Mouse (Mus musculus) ES-E14 (cell line): ENCODE measurements around the gene Fkbp8.

Experiments
- CHD2 ChIP-seq: IDR thresholded peaks from 2 replicates; pipeline ENCODE4 v1.6.1; 2014; ENCODE audit warnings: mild to moderate bottlenecking, low read depth, low read length, inconsistent platforms
- HCFC1 ChIP-seq: IDR thresholded peaks from 2 replicates; pipeline ENCODE4 v1.6.1; 2012; ENCODE audit warnings: low read length, inconsistent platforms, borderline replicate concordance; ENCODE audit not compliant: insufficient read depth
- MAFK ChIP-seq: IDR thresholded peaks from 2 replicates; pipeline ENCODE4 v1.6.1; 2014; ENCODE audit warnings: mild to moderate bottlenecking, low read depth, low read length, inconsistent platforms; ENCODE audit not compliant: insufficient read depth
- ZC3H11A ChIP-seq: IDR thresholded peaks from 2 replicates; pipeline ENCODE4 v1.6.1; 2012; ENCODE audit warnings: low read depth, mild to moderate bottlenecking, inconsistent platforms, low read length, borderline replicate concordance
- ZNF384 ChIP-seq: IDR thresholded peaks from 2 replicates; pipeline ENCODE4 v1.6.1; 2012; ENCODE audit warnings: low read depth, low read length, inconsistent platforms

DNA sequence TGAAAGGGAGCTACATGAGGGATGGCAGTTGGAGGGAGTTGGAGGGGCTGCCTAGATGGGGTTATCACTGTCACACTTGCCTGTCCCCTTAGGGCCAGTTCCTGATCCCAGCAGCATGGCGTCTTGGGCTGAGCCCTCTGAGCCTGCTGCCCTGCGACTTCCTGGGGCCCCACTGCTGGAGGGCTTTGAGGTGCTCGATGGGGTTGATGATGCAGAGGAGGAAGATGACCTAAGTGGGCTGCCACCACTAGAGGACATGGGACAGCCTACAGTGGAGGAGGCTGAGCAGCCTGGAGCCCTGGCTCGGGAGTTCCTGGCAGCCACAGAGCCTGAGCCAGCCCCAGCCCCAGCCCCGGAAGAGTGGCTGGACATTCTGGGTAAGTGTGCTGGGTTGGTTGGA lies 1.8 kb downstream of the Fkbp8 start:
- TF ChIP-seq HCFC1 = no peak
- no peak for TF ChIP-seq MAFK
- TF ChIP-seq ZNF384 = no peak
- no peak for TF ChIP-seq CHD2
- no peak for TF ChIP-seq ZC3H11A
